Mouse (Mus musculus) right cerebral cortex, postnatal 14 days (tissue): ENCODE data around the gene Lhx5.
A peak's percentile ranks its signal among the peaks of the same experiment; 100 is the strongest.

ENCODE experiments used
- DNase-seq: peaks from one replicate; pipeline ENCODE4 v3.0.0; 2022

Lhx5 gene

DNA sequence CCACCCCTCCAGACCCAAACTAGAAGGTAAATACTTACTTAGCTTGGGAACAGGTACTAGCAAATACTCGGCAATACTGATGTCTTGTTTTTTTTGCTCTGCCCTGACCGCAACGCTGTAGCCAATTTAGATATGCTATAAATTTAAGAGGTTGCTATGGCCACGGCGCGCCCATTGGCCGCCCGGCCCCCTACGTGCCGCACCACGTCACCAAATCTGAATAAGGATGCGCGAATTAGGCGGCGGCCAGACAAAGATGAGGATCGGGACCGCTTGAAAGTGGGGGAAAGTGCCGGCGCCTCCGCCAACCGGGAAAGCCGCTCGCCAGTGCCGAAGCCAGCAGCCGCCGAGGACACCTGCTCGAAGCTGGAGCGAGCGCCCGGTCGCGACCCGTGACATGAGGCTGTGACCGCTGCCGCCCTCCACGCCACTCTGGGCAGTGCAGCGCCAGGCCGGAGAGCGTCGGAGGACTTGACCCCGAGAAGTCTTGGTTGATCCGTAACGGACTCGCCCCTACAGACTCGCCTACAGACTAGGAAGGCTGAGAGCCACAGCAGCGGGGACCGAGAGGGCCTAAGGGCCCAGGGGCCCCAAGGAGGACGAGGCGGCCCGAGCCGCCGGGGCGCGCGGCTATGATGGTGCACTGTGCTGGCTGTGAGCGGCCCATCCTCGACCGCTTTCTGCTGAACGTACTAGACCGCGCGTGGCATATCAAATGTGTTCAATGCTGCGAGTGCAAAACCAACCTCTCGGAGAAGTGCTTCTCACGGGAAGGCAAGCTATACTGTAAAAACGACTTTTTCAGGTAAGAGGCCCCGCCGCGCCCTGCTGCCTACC, at the start of gene Lhx5:
Gene Lhx5, plus strand, starts transcription at position 51 of the 837 bp plus-strand sequence.
- DNase-seq: peak; percentile 42

DNA sequence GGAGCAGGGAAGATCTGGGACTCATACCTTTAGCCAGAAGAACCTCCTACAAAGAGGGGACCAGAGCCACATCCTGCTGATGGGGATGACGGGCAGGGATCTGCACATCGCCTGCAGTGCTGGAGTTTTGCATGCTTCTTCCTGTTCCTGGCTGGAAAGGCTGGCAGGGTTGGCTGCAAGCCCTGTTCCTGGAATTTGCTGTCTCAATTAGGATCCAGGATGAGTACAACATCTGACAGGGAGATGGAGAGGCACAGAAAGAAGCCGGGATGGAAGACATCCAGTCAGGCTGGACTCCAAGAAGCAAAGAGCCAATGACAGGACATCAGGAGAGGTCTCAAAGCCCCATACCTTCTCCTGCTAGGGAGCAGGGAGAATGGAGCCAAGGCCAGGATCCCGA, 45.1 kb upstream of the Lhx5 start:
- DNase-seq: no peak

DNA sequence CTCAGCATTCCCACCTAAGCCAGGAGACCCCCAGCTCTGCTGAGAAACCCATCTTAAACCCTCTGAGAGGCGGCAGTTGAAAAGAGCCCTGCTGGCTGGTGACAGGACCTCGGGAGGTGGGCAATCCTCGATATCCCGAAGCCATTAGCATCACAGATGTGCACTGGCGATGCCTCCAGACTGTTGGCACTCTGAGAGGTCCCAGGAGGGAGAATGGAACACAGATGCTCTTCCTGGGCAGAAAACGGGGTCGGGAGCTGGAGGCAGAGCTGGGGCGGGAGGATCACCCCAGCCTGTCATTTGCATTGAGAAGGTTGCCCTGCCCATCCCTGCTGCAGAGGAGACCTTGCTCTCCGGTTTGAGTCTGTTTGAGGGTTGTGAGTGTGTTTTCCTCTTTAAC, 42.7 kb upstream of the Lhx5 start:
- DNase-seq: no peak

DNA sequence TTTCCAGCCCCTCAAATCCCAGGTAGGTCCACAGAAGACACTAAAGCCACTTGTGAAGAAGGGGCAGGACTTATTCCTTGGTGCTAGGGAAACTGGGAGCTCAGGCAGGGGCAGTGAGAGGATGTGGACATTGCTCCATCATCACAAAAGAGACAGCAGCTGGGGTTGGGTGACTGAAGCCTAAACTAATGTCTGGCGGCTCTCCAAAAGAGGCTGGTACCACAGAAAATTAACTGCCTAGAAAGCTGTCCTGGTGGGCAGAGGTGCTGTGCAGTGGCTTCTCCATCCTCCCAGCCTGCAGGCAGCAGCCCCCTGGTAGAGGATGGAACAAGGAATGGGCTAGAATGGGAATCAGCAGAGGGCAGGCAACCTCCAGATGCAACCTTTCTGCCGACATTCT, 41.5 kb upstream of the Lhx5 start:
- no peak for DNase-seq

DNA sequence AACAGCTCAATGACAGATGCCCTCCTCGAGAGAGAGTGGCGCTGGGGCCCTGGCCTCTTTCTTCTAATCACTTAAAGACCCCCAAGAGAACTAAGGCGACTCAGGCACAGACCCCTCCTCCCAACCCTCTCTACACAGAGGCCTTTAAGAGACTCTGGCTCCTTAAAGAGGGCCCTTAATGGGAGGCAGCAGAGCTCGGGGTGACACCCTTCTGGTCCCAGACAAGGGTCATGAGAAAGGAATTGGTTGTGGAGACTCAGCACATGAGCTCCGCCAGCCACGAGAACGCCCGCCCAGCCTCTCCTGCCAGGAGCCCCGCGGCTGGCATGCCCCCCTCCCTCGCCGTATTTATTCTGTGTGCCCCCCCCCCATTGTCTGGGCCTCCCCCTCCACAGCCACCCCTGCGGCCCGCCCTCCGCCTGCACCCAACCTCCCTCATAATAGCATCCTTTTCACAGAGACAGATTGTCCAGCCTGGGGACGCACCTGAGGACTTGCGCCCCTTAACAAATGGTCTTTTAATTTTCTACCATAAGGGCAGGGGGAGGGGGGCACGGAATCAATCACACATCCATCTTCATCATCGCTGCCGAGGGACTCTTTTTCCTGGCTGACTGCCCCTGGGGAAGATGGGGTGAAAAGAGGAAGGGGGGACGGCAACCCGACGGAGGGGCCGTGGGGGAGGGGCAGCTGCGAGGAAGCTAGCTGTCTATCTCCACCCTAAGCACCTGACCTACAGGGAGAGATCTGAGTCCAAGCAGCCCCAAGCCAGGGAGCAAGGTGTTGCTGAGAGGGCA, 37.4 kb upstream of the Lhx5 start:
- no peak for DNase-seq

DNA sequence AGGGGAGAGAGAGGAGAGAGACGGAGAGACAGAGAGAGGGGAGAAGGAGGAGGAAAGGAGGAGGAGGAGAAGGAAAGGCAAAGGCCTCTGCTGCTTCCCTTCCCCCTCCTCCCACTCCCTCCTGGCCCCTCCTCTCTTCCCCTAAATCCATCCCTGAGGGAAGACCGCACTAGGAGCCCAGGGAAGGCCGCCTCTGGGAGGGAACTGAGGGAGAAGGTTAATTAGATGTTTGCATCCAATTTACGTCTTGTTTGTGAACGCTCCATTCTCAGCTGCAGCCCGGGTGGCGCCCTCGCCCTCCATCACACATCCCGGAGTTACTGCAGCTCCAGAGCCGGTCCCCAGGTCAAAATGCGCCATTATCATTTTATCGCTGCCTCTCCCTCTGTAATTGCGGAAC, 33.5 kb upstream of the Lhx5 start:
- no peak for DNase-seq

DNA sequence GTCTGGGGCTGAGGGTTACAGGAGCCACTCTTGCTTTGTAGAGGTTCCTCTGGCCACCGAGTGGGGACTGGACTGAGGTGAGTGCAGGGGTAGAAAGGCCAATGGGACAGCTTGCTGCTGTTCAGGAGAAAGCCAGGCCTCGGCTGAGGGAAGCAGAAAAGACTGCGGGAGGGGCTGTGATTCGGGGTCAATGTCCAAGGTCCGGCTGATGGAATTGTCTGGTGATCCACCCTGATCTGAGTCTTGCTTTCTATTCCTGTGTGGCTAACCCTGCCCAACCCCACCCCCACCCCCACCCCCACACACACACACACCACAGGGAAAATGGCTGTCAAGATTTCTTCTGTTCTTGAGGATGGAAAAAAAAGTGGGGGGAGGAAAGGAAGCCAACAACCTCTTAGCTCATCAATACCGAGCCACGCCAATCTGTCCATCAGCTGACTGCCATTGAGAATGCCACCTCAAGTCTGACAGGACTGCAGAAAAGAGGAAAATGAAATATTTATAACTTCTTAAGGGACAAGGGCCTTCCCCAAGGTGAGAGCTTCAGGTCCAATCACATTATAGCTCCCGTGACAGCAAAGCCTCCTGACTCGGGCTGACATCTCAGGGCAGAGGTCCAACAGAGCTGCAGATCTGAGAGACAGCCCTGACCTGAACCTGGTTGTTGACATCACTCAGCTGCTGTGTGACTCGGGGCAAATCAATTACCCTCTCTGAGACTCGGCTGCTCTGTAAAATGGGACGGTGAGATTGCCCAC, 26.5 kb upstream of the Lhx5 start:
- no peak for DNase-seq

DNA sequence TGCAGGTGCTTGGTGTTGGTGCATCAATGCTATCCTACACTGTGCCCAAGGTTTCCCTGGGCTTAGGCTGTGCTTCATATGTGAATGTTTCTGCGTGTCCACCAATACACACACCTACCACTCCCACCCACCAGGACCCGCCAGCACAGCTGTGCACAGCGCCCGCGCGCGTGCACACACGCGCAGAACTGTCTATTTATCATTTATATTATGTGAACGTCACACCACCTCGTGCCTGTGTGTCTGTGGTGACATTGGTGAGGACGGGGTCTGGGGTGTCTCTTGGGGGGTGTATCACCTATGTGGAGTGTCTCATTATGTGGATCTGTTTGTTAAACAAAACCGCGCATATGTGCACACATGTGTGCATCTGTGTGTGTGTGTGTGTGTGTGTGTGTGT, 22.6 kb upstream of the Lhx5 start:
- DNase-seq: no peak

DNA sequence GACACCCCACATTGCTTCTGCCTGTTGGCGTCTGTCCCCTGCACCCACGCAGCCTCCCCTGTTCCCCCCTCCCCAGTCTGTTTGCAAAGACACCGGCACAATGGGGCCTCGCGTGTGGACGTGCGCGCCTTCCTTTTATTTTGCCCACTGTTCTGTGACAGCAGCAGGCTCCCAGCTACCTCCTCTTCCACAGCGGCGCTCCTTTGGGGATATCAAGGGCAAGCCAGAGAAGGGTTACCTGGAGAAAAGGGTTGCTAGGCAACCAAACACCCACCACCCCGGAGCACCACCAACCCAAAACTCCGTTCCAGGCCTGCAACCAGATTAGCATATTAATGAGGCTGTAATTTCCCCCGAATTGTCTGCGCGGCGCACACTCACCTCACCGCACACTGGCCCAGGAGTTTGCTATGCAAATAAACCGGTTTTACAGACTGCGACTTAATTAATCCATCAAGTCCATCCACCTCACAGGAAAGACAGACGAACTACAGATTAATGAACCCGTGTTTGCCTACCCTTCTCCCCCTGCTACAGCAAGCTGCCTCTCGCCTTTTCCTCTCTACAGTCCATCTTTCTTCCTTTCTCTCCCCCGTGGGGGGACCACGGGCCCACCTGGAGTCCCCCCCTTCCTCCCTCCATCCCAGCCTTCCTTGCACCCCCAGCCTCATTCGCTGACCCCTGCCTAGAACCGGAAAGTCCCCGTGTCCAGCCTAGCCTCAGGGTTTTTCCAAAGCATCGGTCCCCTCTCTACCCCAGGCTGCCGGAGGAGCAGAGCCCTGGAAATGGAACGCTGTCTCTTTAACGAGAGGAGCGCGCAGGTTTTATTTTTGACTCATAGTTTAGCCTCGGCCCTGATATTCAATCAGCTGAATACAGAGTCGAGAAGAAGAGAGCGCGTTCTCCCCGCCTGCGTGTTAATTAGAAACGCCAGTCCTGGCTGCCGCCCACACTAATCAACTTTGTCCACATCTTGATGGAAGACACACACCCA, 21.8 kb upstream of the Lhx5 start:
- peak; percentile 39 for DNase-seq

DNA sequence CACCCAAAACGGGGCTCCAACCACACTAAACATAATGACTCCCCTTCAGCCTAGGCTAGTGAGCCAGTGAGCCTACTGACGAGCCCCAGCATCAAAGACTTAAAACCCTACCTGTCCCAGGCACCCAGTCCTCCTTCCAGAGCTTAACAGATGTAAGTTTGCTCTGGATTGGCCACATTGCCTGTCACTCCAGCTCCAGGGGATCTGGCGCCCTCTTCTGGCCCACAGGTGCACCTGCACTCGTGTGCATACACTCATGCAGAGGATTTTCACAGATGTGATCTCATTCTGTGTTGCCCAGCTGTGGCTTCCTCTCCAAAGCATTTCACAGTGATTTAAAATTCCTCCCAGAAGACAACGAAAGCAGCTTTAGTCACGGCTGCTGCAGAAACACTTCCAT, 18.1 kb upstream of the Lhx5 start:
- no peak for DNase-seq

DNA sequence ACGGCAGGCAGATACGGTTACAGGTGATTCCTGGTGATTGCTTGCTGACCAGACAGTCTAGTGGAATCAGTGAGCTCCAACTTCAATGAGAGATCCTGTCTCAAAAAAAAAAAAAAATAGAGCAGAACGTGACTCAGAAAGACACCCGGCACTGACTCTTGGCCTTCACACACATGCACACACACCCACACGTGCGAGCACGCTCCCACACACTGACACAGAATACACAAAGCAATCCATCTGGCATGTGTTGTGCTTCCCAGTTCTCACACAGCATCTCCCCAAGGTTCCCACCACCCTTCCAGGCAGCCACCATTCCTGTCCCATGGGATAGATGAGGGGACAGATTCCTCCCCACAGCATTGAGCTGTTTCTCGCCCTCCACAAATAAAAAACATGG, 11.4 kb upstream of the Lhx5 start:
- DNase-seq: no peak

DNA sequence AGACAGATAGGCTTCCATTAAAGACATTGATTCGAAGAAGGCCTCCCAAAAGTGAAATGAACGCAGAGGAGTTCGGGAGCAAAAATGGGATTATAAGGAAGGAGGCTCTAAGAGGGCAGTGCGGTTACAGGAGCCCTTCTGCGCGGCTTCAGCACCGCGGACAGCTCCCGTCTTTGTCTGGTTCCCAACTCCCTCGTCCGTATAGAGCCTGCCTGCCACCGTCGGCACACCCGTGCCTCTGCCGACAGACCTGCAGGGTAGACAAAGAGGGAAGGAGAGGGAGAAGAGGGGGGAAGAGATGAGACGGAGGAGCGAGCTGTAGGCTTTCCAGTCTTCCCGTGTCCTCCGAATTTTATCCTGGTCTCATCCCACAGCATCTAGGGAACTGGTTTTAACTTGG, 7.5 kb upstream of the Lhx5 start:
- DNase-seq: peak; percentile 45

DNA sequence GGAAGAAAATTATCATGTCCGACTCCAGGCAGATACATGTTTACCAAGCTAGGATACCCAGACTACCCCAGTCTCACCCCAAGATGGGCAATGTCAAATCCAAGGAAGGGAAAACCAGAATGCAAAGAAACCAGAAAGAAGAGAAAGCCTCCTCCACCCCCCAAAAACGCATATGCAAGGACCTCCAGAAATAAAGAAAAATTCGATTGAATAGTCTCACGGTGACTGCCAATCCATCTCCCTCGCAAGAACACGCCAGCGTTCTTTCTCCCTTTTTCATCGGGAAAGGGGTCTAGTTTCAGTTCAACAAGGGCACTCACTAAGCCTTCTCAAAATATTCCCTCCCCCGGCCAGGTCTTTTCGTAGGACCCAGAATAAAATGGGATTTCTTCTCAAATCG, 6.8 kb upstream of the Lhx5 start:
- no peak for DNase-seq

DNA sequence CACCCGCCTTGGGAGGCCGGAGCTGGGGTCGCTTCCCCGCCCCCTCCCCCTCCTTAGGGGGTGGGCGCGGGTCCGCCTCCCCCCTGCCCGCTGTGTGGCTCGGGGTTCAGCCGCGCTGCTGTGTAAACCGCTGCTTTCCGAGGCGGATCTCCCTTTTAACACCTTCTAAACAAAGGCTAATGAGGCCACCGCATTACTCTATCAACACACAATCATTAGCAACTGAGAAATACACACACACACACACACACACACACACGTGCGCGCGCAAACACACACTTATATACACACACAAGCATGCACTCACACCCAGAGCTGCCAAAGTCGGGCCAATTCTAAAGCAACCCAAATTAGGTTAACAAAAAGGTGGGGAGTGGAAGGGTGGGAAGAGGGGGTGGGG, 5.8 kb upstream of the Lhx5 start:
- no peak for DNase-seq

DNA sequence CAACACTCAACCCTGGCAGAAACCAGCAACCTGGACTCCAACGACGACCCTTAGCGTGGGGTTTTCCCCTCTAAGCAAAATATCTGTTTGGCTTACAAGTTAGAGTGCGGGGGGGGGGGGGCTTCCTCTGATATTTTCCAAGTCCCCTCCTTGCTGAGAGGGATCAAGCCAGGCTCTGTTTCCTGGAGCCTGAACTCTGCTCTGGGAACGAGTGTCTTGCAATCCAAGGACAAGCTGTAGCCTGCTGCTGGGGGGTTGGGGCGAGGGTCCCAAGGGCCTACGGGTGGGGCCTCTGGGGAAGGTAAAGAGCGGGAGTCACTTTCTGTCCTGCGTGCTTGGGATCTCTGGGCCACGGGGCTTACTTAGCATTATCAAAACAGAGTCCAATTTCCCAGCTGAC, 4.9 kb upstream of the Lhx5 start:
- DNase-seq: no peak

DNA sequence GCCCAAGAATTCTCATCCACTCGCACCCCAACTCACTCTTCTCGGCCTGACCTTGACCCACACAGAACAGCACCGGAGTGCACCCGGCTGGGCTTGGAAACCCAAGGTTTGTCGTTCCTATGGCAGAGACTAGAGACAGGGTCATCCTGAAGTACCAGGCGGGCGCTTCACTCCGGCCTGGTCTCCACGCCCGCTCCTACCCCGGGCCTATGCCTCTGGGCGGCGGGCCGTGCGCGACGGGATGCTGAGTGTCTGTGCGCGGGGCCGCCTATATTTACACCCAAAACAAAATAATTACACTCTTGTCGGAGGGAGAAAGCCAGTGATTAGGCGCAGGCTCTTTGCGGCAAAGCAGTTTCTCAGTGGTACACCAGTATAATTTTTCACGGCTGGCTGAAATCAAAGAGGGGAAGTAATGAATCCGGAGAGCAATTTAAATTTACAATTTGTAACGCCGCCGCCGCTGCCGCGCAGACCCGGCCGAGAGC, 4.0 kb upstream of the Lhx5 start:
- no peak for DNase-seq

DNA sequence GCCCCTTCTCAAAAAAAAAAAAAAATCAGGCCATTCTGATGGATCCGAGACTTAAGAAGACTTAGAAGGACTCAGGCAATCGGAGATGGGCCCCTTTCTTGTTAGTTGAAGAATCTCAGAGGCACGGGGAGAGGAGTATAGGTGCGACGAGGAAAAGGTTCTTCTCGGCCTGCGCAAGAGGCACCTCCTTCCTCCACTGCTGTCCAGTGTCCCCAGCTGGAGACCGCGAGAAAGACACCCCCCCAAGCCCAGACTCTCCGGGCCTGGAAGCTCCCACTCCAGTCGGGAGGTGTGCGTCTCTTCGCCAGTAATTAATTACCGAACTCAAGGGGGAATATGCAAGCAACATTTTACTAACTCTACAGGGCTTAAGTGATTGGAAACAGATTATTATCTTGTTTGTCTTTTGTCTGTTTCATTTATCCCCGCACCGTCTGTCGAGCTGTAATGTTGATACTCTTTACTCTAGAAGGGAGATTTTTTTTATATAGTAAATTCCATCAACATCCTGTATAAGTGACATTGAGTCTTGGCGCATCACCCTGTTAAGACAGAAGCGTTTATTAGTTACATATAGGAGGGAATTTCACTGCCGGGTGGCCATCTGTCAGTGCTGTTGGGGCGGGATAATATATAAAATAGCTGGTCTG, 3.2 kb upstream of the Lhx5 start:
- no peak for DNase-seq

DNA sequence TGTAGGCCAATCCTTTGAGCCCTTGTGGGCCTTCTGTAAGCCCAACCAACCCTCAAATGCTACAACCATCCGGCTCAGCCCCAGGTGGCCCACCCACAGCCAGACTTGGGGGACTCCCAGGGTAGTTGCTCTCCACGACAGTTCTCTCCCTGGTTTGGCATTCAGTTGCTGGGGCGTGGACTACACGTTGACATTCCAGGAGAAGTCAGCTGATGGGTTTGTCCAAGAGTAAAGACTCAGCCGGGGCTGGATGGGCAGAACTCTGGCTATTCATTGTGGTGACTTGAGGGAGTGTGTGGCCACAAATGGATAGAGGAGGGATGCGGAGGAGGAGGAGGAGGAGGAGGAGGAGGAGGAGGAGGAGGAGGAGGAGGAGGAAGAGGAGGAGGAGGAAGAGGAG, 2.5 kb upstream of the Lhx5 start:
- no peak for DNase-seq

DNA sequence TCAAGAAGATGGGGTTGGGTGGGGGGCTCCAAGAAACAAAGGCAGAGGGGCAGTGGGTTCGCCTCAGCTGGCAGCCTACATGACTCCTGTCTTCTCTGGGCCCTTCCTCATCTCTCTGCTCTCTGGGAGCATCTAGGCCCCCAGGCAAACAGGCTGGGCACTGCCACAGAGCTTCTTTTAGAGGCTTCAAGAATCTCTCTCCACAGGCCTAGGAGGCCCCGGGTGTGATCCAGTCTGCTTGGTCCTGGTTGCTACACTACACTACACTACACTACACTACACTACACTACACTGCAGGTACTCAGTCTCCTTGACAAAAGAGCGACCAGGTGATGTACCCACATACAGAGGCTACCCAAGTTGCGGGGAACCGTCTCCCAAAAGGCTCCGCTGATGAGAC, 1.8 kb upstream of the Lhx5 start:
- no peak for DNase-seq

DNA sequence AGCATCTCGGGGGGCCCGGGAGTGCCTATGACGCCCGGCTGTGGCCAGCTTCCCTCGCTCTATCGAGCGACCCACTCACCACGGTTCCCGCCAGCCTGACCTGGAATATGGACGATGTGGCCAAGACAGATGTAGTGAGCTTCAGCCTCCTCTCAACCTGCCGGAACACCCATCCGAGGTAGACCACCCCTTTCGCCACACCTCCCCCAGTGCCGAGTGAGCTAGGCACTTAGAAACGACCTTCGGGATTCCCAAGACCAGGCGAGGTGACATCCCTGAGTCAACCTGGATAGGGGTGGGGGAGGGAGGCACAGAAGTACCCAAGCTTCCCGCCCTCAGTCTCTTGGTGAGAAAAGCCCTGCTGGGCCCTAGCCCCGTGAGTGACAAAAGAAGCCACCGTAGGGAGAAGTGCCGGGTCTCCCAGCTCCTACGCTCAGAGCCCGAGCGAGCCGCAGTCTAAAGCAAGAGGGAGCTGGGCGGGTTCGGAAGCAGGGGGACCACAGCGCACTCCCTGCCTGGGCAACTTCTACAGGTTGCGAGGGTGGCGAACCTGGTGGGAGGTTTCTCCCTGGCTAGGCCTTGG, 407 bp upstream of the Lhx5 start:
- DNase-seq: no peak

DNA sequence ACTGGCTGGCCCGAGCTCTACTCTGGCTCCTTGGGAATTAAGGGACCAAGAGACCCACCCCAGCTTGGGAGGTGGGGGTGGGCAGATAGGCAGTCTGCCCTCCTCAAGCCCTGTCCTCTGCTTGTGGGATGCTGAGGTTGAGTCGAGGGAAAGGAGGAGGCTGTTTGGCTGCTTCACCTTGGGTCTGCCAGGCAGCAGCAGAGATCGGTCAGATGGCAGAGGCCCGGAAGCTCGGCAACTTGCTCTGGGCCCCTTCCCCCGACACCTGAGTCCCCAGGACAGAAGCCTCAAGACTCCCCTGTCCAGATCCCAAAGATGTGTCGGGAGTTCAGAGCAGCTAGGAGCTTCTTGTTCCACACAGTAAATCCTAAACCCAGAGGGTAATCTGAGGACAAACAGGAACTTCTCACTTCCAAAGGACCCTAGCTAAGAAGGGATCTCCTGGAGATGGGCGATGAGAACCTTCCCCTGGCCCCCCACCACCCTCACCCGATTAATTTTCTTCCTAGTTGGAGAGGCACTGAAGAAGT, 1.1 kb downstream of the Lhx5 start:
- DNase-seq: no peak
